Mouse (Mus musculus) adipocyte (in vitro differentiated cells): ENCODE data around the gene Fam19a5.

Source experiments
- DNase-seq: peaks from one replicate; pipeline ENCODE4 v3.0.0-alpha.2; 2016; ENCODE audit warnings: low spot score

Fam19a5 gene

GRCm38 (mm10) chr15:87543599-87544338, at the start of gene Fam19a5:
Gene Fam19a5, plus strand, starts transcription at chr15:87544299.
- no peak for DNase-seq

GRCm38 (mm10) chr15:87501737-87502136, 42.4 kb upstream of the Fam19a5 start:
- DNase-seq = no peak

DNA sequence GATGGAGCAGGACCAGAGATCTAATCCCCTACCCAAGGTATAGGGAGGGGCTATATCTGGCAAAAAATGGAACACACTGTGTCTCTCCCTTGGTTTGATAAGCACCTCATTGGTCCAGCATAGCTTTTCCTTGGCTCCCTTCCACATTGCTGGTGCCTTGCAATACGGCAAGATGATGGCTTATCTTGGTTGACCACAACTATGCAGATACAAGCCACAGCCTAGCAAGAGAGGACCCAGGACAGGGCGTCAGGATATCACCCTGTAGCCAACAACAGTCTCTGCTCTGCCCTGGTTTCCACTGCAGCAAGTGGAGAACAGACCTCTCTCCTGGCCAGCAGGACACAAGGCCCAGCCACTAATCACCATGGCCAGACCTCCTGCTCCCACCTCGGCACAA, 36.8 kb upstream of the Fam19a5 start:
- no peak for DNase-seq

DNA sequence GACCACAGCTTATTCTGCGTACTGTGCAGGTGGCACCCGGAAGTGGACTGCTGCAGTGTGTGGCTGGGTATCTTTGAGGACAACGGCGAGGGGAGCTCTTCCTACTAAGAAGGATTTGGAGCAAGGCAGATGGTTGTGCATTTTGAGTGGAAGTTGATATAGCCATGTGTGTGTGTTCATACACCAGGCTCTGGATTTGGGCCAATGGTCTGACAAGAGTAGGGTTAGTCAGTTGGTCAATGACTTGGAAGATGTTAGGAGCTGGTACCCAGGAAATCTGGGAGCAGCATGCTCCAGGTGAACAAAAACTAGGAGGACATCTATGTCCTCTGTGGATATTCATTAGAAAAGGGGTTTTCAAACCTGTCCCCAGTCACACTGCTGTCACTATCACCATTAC, 33.2 kb upstream of the Fam19a5 start:
- DNase-seq = no peak

DNA sequence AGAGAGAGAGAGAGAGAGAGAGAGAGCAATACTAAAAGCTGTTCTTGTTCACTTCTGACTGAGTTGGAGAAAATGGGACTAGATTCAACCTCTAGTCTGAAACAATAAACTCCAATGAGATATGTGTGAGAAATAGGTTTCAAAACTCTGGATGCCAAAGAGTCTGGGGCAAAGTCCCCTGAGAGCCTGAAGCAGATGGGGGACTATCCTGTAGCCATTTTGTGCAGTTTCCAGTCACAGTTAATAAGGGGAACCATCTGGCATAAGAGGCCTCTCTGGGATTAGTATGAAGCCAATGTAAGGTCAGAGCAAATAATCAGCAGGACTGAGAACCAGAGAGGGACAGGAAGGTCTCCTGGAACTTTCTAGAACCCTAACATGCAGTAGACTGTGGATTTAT, 25.9 kb upstream of the Fam19a5 start:
- DNase-seq = no peak

DNA sequence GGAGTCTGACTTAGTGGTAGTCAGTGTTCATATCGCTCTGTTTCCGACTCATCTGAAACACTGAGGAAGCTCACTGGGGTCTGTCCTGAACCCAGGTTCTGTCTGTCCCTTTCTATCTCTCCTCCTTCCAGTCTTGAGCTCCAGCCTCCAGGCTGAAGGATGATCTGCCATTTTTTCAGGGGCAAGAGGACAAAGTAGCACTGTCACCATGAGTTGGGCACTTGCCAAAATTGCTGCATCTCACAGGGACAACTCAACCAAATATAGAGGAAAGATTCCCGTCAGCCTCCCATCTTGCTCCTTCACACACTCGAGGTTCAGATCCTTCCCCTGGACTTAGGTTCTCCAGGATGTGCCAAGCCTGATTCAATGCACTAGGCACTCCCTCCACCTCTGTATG, 14.8 kb upstream of the Fam19a5 start:
- DNase-seq = no peak

GRCm38 (mm10) chr15:87541656-87542055, 2.4 kb upstream of the Fam19a5 start:
- DNase-seq = no peak

DNA sequence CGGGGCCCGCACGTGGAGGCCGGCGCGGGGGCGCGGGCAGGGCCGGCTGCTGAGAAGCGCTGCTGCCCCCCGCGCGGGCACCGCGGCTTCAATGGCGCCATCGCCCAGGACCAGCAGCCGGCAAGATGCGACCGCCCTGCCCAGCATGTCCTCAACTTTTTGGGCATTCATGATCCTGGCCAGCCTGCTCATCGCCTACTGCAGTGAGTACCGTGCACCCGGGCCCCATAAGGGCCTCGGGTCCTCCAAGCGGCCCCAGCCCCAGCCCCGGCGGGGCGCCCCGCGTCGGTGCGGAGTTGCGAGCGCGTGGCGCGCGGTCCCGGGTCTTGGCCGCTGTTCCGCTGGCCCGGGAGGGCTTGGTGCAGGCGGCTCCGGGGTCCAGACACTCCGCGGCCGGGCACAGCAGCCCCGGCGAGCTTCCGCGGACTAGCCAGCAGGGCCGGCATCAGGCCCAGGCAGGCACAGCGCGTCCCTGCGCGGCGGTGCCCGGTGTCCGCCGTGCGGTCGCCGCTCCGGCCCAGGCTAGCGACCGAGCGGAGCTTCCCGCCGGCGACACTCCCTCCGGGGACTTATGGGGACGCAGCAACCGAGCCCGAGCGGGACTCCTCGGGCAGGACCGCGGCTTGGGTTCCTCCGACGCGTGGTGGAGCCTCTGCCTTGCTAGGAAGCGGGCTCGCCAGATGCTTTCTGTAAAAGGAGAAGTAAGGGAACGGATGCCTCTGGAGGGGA, 466 bp downstream of the Fam19a5 start:
- no peak for DNase-seq

DNA sequence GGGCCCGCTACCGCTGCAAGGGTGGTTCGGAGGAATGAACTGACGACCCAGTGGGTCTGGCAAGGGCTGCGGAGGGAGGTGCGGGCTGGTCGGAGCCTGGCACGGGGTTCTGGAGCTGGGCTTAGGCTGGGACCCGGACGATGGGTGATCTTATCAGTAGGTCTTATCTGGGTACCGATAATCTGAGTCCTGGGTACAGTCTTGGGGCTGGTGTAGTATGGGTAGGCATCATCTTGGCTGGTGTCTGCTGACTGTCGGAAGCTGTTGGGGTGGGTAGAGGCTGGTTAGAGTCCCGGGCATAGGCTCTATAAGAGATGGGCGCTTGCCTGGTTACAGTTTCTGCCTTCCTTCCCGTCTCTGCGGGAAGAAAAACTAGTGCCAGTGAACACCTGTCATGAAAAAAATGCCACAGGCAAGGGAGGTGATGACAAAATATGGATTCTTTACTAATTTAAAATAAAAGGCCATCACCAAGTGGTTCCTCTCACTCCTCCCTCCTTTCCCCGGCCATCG, 1.1 kb downstream of the Fam19a5 start:
- no peak for DNase-seq

DNA sequence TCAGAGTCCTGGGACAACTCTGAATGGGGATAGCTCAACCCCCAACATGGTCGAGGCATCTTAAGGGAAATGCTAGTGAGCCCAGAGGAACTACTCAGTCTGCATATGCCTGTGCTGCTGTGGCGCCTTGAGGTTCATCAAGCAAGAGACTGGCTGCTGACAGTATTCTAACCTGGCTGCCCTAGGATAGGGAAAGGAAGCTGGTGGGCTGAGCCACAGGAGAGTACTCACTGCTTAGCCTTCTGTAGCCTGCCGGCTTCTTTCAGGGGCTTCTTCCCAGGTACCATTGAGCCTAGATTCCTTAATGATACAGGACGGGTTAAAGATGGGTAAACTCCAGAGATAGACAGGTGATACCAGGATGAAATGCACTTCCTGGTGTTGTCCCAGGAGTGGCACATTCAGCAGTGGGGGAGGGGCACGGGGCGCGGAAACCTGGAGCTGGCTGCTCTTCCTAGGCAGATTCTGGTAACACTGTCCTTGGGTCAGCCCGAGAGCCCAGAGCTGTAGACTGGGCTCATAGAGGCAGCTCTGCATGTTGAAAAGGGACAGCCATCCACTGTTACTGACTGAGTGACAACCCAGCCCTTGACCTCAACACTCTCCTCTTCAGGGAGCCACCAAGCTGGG, 1.7 kb downstream of the Fam19a5 start:
- DNase-seq = no peak

GRCm38 (mm10) chr15:87547022-87547421, 2.9 kb downstream of the Fam19a5 start:
- no peak for DNase-seq

DNA sequence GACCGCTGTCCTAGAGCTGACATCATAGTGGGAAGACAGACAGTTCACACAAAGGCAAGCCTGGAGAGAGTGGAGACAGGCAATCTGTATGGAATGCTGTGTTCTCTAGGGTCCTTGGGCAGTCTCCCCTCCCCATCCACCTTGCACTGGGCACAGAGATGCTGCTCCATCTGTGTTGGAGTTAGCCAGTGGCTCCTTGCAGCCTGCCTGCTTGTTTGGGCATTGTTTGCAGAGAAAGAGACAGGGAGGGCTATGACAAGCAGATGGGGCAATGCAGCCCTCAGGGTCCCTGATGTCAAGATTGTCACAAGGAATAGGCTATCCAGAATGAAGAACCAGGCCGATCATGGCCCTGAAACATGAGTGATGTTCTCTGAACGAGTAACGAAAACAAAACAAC, 5.6 kb downstream of the Fam19a5 start:
- no peak for DNase-seq

- no peak for DNase-seq
Observed at GRCm38 (mm10) chr15:87550756-87551155, 6.7 kb downstream of the Fam19a5 start.

- DNase-seq = no peak
Observed at GRCm38 (mm10) chr15:87551556-87551955, 7.5 kb downstream of the Fam19a5 start.

DNA sequence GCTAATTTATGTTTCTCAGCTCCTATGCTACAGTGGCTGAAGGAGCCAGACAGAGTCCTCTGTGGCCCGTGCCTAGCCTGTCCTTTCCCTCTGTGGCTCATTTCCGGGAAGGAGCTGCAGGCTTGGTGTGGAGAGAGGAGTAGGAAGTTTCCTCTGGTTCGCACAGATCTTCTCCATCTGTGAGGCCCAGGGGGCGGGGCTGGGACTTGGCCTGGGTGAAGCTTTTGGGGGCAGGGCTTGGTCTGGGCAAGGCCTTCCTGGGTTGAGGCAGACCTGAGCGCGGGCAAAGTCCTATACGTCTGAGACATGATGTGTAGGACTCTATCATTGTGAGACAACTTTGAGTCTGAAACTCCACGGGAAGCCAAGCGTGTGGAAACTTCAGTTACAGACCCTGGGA, 11.7 kb downstream of the Fam19a5 start:
- no peak for DNase-seq

DNA sequence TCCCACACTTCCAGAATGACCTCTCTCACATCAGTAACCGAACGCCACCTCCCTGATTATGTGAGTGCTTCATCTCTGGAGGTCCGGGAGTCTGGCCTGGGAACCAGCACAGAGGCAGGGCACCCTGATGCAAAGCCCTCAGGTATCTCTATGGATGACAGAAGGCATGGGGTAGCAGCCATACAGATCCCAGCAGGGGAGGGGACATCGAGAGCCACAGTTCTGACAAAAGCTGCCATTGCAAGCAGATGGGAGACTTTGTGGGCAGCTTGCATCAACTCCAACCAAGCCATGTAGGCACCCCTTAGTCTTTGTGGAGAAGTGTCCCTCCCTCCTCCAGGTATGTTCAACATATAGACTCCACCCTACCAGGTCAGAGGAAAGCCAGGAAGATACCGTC, 20.2 kb downstream of the Fam19a5 start:
- DNase-seq = no peak

GRCm38 (mm10) chr15:87566040-87566929, 22.2 kb downstream of the Fam19a5 start:
- no peak for DNase-seq

GRCm38 (mm10) chr15:87570182-87570581, 26.1 kb downstream of the Fam19a5 start:
- DNase-seq = no peak

- DNase-seq = no peak
Observed at GRCm38 (mm10) chr15:87579861-87580260, 35.8 kb downstream of the Fam19a5 start.

GRCm38 (mm10) chr15:87583921-87584621, 40.0 kb downstream of the Fam19a5 start:
- DNase-seq = no peak

GRCm38 (mm10) chr15:87590975-87591374, 46.9 kb downstream of the Fam19a5 start:
- DNase-seq = no peak
